Mouse (Mus musculus) spleen, adult 2 months (tissue): ENCODE data around the gene Coro7. TPM values are rescaled to one million over a fixed set of nuclear protein-coding genes. Genes with fewer than 3 reads are reported as not detected.
"Not testable (repeated sequence)": the region's sequence is repeated elsewhere in the genome, so short reads cannot be mapped to it uniquely, and the experiment has no call there.

Experiments used
- DNase-seq, 2 experiments: peaks; one replicate each; pipeline versions ENCODE4 v3.0.0 to v3.0.0-alpha.2; 2012 to 2021; ENCODE audit warnings: low spot score in 2 of 2, low read depth in 1 of 2
- H3K27ac ChIP-seq: fragments of 200-500 bp; 2 replicates; pipeline ENCODE4 v1.5.1; 2012; ENCODE audit warnings: low read length, inconsistent platforms; ENCODE audit not compliant: insufficient read depth
- H3K27me3 ChIP-seq: fragments of 200-500 bp; 2 replicates; pipeline ENCODE4 v1.6.1; 2012; ENCODE audit warnings: mild to moderate bottlenecking, moderate library complexity, low read length, inconsistent platforms; ENCODE audit not compliant: control insufficient read depth, insufficient read depth
- H3K36me3 ChIP-seq: fragments of 200-500 bp; 2 replicates; pipeline ENCODE4 v1.6.1; 2012; ENCODE audit warnings: mild to moderate bottlenecking, low read length, inconsistent platforms; ENCODE audit not compliant: control insufficient read depth, insufficient read depth
- H3K4me1 ChIP-seq: fragments of 200-500 bp; 2 replicates; pipeline ENCODE4 v1.6.1; 2011; ENCODE audit warnings: inconsistent platforms; ENCODE audit not compliant: control insufficient read depth, insufficient read depth, insufficient read length
- H3K4me3 ChIP-seq: fragments of 200-500 bp; 2 replicates; pipeline ENCODE4 v1.5.1; 2011; ENCODE audit warnings: mild to moderate bottlenecking, inconsistent platforms; ENCODE audit not compliant: insufficient read depth, insufficient read length; ENCODE audit errors: extremely low read depth
- CTCF ChIP-seq: fragments of 200-500 bp; IDR thresholded peaks from 2 replicates; pipeline ENCODE4 v1.5.1; 2011; ENCODE audit warnings: mild to moderate bottlenecking, inconsistent platforms; ENCODE audit not compliant: insufficient read depth, insufficient read length, insufficient replicate concordance; ENCODE audit errors: extremely low read depth
- POLR2A ChIP-seq: fragments of 200-500 bp; IDR thresholded peaks from 2 replicates; pipeline ENCODE4 v1.6.1; 2011; ENCODE audit warnings: low read depth, low read length, inconsistent platforms
- WGBS: fragments of 180-500 bp; shearing (Covaris S2); methylation state at CpG from one replicate; pipeline ENCODE4 v1.1.7; 2018; 5-methylcytosine and 5-hydroxymethylcytosine counted together
- polyA plus RNA-seq: library from polyadenylated mRNA; depleted of rRNA; stranded (reverse); fragments of >200 nt; gene quantifications from 2 replicates; pipeline ENCODE4 v1.2.3, GENCODE M21; 2012

Coro7 gene
- polyA plus RNA-seq, 1 experiment, result 150 TPM

DNA sequence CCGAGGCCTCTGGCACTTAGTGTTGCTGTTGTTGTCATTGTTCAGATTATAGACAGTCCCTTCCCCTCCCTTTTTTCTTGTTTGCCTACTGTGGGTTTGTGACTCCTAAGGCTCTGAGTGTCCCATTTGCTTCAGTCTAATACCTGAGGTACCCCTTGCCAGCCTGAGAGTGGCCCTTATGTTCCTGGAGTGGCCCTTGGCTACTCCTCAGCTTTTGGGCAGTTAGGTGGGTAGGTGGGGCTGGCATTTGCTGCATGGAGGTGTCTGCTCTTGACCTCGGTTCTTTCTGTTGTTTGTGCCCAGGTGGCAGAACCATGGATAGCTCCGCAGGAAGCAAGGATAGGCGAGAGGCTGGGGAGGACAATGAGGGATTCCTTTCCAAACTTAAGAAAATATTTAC, 26.0 kb upstream of the Coro7 start:
- peaks cover 50% of the 10 kb centered on the region for H3K36me3 ChIP-seq
- TF ChIP-seq POLR2A (no peak), CTCF (no peak)
- no peak for DNase-seq

DNA sequence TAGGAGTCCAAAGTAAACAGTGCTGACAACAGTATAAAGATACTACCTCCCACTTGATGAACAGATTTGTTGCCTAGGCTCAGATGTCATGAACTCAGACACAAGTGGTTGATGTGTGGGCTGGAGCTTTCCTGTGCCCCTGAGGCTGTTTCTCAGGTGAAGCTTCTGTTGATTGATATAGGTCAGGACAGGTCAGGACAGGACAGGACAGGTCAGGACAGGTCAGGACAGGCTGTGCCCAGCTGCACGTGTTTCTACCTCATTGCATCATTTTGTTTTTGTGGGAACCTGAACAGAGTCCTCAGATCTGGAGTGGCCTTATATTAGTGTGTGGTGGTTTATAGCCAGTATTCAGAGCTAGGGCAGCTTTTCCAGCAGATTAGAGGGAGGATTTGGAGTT, 23.1 kb upstream of the Coro7 start:
- DNase-seq, result no peak
- H3K27ac ChIP-seq, result no peak overlapping the region
- no peak overlapping the region for H3K4me3 ChIP-seq
- WGBS, result 82% methylated on average over 1 of the region's 1 CpGs
- H3K27me3 ChIP-seq, result no peaks in the 10 kb centered on the region
- TF ChIP-seq CTCF (no peak), POLR2A (no peak)
- H3K36me3 ChIP-seq, result peaks cover 58% of the 10 kb centered on the region
- no peaks in the 10 kb centered on the region for H3K4me1 ChIP-seq

More for the DNA sequence above, 26.0 kb upstream of the Coro7 start:
- Histone ChIP-seq H3K27ac (no peak overlapping the region), H3K4me3 (no peak overlapping the region), H3K4me1 (no peaks in the 10 kb centered on the region), H3K27me3 (no peaks in the 10 kb centered on the region)
- WGBS, result 86% methylated on average over 4 of the region's 4 CpGs

DNA sequence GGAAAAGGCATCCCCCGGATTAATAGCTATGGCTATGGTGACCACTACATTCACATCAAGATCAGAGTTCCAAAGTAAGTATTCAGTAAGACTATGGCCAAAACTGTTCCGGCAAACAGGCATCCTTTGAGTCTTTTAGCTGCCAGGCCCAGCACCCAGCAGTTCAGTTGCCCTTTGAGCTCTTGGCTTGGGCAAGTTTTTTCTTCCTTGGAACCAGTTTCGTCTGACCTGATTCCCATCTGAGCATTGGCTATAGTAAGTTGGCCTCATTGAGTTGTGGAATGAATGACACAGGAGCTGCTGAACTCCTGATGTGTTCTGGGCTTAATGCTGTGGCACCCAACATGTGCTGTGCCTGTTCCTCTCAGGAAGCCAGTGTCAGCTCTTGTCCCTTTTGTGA, 21.6 kb upstream of the Coro7 start:
- WGBS, result 95% methylated on average over 3 of the region's 3 CpGs
- no peak for DNase-seq
- TF ChIP-seq POLR2A (no peak), CTCF (no peak)
- no peaks in the 10 kb centered on the region for H3K4me1 ChIP-seq
- H3K4me3 ChIP-seq, result no peak overlapping the region
- H3K36me3 ChIP-seq, result peaks cover 53% of the 10 kb centered on the region
- no peak overlapping the region for H3K27ac ChIP-seq
- H3K27me3 ChIP-seq, result no peaks in the 10 kb centered on the region

DNA sequence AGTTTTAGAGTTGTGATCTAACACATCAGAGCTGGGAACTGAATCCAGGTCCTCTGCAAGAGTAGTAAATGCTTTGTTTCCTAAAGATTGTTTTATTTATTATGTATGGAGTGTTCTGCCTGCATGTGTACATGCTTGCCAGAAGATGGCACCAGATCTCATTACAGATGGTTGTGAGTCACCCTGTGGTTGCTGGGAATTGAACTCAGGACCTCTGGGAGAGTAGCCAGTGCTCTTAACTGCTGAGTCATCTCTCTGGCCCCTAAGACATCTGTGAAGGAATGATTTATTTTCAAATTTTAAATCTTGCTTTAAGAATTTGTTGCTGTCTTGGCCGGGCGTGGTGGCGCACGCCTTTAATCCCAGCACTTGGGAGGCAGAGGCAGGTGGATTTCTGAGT, 9.8 kb upstream of the Coro7 start:
- H3K27me3 ChIP-seq, H3K27ac ChIP-seq, H3K4me3 ChIP-seq, H3K4me1 ChIP-seq, DNase-seq: not testable (repeated sequence)
- WGBS, result 97% methylated on average over 4 of the region's 4 CpGs
- H3K36me3 ChIP-seq, result peaks cover 16% of the 10 kb centered on the region

DNA sequence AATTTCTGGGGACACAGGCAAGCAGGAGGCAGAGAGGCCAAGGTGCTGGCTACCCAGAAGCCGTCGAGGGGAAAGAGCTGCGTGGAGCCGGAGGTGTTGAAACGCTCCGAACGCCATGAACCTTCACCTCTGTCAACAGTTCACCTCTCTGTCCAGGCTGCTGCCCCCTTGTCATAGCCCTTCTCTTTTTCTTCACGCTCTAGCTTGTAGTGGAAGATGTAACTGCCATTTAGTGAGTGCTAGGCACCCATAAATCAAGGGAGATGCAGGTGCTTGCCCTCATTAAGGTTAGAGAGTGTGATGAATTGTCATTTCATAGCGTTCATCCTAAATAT, 4.8 kb upstream of the Coro7 start:
- no peak for DNase-seq
- peaks cover 2% of the 10 kb centered on the region; the same call in 1 of the 2 replicates for H3K4me1 ChIP-seq
- peaks cover 3% of the 10 kb centered on the region for H3K36me3 ChIP-seq
- no peaks in the 10 kb centered on the region for H3K27me3 ChIP-seq
- WGBS, result under 1% methylated on average over 9 of the region's 9 CpGs
- H3K4me3 ChIP-seq, result peak overlapping the region; percentile 87
- TF ChIP-seq POLR2A (no peak), CTCF (no peak)
- peak overlapping the region; percentile 48; the same call in 1 of the 2 replicates for H3K27ac ChIP-seq

DNA sequence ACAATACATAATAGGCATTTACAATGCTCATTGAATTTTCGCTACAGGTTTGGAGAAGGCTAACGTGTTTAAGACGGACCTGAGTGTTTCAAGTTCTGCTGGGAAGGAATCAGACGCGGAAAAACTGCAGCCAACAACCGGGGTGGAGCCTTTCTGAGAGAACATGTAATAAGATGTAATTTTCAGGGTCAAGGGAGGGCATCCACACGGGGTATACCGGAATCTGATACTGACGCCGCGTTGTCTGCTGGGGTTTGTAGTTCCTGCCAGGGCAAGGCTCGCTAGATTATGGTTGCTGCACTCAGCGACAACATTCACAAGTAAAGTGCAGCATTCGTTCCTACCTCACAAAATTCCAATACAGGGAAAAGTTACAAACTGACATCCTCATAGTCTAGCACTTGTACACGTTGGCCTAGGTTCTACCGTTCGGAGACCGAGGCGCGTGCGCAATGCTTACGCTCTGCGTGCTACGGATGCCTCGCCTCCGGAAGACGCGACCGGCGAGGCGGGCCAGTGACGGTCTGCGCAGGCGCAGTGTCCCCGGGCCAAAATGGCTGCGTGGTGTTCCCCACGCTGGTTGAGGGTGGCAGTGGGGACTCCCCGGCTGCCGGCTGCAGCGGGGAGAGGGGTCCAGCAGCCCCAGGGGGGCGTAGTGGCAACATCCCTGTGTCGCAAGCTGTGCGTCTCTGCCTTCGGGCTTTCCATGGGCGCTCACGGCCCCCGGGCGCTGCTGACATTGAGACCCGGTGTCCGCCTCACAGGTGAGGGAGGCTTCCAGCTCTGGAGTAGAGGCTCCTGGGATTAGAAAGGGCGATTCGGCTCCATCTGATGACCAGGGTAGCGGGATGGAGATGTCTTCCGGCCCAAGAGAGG, 4.2 kb upstream of the Coro7 start:
- under 1% methylated on average over 54 of the region's 54 CpGs for WGBS
- TF ChIP-seq POLR2A (peak; percentile 82), CTCF (no peak)
- H3K4me3 ChIP-seq, result peak overlapping the region; percentile 87
- peaks cover 2% of the 10 kb centered on the region; the same call in 1 of the 2 replicates for H3K4me1 ChIP-seq
- H3K36me3 ChIP-seq, result peaks cover 3% of the 10 kb centered on the region
- H3K27ac ChIP-seq, result peak overlapping the region; percentile 75
- no peaks in the 10 kb centered on the region for H3K27me3 ChIP-seq
- peak; percentile 87 to 96 for DNase-seq

DNA sequence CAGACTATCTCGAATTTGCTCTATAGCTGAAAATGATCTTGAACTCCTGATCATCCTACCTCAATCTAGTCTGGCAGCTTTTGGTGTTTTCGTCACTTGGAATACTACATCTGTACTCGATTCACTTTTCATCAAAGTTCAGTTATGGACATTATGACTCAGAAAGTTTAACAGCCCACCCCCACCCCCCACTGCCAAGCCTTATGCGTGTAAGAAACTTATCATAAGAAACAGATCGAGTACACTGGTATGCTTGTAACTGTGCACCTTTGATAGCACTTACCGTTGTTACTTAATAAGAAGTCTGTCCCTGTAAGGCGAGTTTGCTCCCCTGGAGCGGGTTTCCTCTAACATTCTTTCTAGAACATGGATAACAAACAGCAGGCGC, 3.6 kb upstream of the Coro7 start:
- H3K4me1 ChIP-seq, result peaks cover 2% of the 10 kb centered on the region; the same call in 1 of the 2 replicates

More for the DNA sequence above, 3.6 kb upstream of the Coro7 start:
- peak overlapping the region; percentile 75 for H3K27ac ChIP-seq
- 19% methylated on average over 9 of the region's 9 CpGs for WGBS
- H3K27me3 ChIP-seq, result no peaks in the 10 kb centered on the region
- DNase-seq, result no peak
- peaks cover 3% of the 10 kb centered on the region for H3K36me3 ChIP-seq
- TF ChIP-seq POLR2A (no peak), CTCF (no peak)
- peak overlapping the region; percentile 87 for H3K4me3 ChIP-seq
